Mouse (Mus musculus): ENCODE results near the gene Htr1a. TPM values are rescaled to one million over a fixed set of nuclear protein-coding genes. Genes with fewer than 3 reads are reported as not detected.

Htr1a gene
- not detected in 2 replicates for polyA plus RNA-seq (2012; rRNA removed)

DNA sequence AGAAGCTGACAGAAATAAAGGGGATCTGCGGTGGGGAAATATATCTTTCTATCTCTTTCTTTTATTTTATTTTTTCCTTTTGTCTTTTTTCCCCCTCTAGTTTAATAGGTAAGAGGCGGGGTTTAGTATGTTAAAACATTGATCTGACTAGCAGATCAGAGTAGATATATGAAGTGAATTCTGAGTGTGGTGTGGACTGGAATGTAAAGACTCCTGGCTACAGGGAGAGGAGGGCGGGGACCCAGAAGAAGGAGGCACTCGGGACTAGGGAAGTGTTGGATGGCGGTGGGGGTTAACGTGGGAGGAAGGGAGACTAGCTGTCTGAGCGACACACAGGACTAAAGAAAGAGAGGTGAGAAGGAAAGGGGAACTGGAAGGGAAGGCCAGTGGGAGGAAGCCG, at the start of gene Htr1a:
Gene Htr1a (plus strand): TSS at position 301 of the 400 bp plus-strand sequence.

Other genes with a start within 250 kb of the Htr1a start
- gene Rnf180, start 148.8 kb upstream of the Htr1a start, polyA plus RNA-seq (2012; rRNA removed): 0.13 and 0.27 TPM in 2 replicates

All from stomach, adult 2 months (tissue).